Mouse (Mus musculus): ENCODE data around the gene Faf1. TPM values are rescaled to one million over a fixed set of nuclear protein-coding genes. Genes with fewer than 3 reads are reported as not detected.
A peak's percentile ranks its signal among the peaks of the same experiment; 100 is the strongest.

Faf1 gene
- polyA plus RNA-seq (2014; fragmentation: Nextera tagmentation; extraction: Ambion mirVana): 42.2 and 47.8 TPM in 2 replicates

DNA sequence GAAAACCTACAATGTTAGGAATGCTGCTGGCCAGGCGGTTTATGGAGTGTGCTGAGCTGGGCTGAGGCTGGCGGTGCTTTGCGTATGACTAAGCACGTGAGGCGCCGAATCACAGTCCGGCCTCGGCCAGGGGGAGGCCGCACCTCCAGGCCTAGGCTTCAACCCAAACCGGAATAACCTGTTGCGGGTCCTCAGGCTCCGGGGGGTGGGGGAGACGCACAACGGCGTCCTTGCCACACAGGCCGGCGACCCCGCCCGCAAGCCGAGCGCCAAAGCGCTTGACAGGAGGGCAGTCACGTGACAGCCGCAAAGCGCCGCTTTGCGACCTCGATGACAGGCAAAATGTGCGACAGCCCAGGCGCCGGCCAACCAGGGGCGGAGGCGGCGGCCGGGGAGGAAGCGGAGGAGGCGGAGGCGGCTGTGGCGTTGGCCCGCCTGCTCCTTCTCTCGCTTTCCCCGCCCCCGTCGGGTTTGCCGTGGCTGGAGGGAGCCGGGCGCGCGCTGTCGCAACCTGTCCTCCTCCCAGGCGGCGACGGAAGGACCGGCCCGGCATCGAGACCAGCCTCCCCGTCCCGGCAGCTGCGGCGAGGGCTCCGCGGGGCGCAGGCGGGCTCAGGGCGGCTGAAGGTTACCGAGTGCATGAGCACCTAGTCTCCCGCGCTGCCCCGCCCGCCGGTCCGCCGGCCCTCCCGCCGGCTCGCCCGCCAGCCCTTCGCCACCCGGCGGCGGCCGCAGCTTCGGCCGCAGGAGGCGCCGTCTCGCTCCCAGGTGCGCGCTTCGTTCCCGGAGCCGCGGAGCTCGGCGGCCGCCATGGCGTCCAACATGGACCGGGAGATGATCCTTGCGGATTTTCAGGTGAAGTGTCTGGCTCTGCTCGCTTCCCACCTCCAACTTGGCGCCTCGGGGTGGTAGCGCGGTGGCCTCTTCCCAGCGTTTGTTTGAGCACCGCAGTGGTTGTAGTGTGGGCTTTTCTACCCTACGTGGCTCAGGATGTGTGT is at the start of gene Faf1:
TSS of gene Faf1 (plus strand) at position 371 of the 998 bp plus-strand sequence.
- H3K9ac ChIP-seq (replicated peaks; ENCODE audit: low read depth, low read length): peak within 1 kb of the TSS; percentile 84
- H3K4me2 ChIP-seq (ENCODE audit: low read depth, low read length): peak within 1 kb of the TSS; percentile 58
- no peaks in the 10 kb centered on the region for H3K9me3 ChIP-seq (ENCODE audit: control insufficient read depth, low read length)
- H3K27ac ChIP-seq (ENCODE audit: low read depth, low read length): peak within 1 kb of the TSS; percentile 93
- WGBS: under 1% methylated on average over 94 of the region's 107 CpGs
- H3K4me3 ChIP-seq (ENCODE audit: low read depth, low read length): peak within 1 kb of the TSS; percentile 86
- H3K36me3 ChIP-seq (ENCODE audit: control insufficient read depth, insufficient read depth, low read length): no peaks in the 10 kb centered on the region
- no peaks in the 10 kb centered on the region for H3K27me3 ChIP-seq (ENCODE audit: control insufficient read depth, insufficient read depth, low read length)
- peak; percentile 98 for ATAC-seq (ENCODE audit: low read depth)
- 0 out of 2 replicates have a peak, but pooled peaks cover 3% of the 10 kb centered on the region for H3K4me1 ChIP-seq (ENCODE audit: control insufficient read depth, insufficient read depth, low read length)

DNA sequence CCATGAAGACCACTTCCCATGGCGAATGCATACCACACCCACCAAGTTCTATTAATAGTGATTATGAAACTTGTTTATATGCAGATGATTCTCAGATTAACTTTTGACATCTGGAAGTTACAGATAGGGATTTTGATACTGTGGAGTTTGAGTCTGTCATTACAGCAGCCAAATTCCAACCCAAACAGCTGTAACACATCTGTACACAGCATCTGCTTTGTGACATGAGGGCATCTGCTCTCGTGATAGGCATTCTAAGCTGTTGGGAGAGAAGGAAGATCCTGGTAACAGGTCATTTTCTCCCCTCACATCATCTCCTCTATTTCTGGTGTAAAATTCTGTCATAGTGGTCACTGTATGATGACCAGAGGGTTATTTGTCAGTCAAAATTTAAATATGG is 46.2 kb upstream of the Faf1 start:
- no peaks in the 10 kb centered on the region for H3K27me3 ChIP-seq (ENCODE audit: control insufficient read depth, insufficient read depth, low read length)
- ATAC-seq (ENCODE audit: low read depth): no peak
- H3K9me3 ChIP-seq (ENCODE audit: control insufficient read depth, low read length): no peaks in the 10 kb centered on the region; the same call in 1 of the 2 replicates
- no peaks in the 10 kb centered on the region for H3K4me1 ChIP-seq (ENCODE audit: control insufficient read depth, insufficient read depth, low read length)
- no peak overlapping the region for H3K4me3 ChIP-seq (ENCODE audit: low read depth, low read length)
- no peak overlapping the region for H3K4me2 ChIP-seq (ENCODE audit: low read depth, low read length)
- H3K36me3 ChIP-seq (ENCODE audit: control insufficient read depth, insufficient read depth, low read length): no peaks in the 10 kb centered on the region
- no peak overlapping the region for H3K27ac ChIP-seq (ENCODE audit: low read depth, low read length)
- no peak overlapping the region for H3K9ac ChIP-seq (replicated peaks; ENCODE audit: low read depth, low read length)
- WGBS: 71% methylated on average over 2 of the region's 2 CpGs

DNA sequence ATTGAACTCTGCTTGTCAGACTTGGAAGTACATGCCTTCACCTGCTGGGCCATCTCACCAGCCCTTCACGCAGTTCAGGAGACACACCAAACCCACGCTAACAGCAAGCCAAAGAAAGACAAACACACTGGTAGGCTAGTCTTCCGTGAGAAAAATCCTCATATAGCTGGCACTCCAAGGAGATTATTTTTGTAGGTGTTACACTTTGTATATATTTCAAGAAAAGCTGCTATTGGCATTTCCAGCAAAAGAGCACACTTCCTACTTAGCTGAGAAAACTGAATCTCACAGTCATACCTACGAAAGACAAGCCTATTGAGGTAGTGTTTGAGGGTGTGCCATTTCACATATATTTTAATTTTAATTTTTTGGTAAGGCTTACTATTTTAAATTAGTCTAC is 45.4 kb upstream of the Faf1 start:
- Histone ChIP-seq H3K27me3 (ENCODE audit: control insufficient read depth, insufficient read depth, low read length) (no peaks in the 10 kb centered on the region), H3K4me3 (ENCODE audit: low read depth, low read length) (no peak overlapping the region), H3K4me1 (ENCODE audit: control insufficient read depth, insufficient read depth, low read length) (no peaks in the 10 kb centered on the region), H3K9me3 (ENCODE audit: control insufficient read depth, low read length) (no peaks in the 10 kb centered on the region), H3K36me3 (ENCODE audit: control insufficient read depth, insufficient read depth, low read length) (no peaks in the 10 kb centered on the region), H3K4me2 (ENCODE audit: low read depth, low read length) (no peak overlapping the region), H3K9ac (replicated peaks; ENCODE audit: low read depth, low read length) (no peak overlapping the region), H3K27ac (ENCODE audit: low read depth, low read length) (no peak overlapping the region)
- 87% methylated on average over 4 of the region's 4 CpGs for WGBS
- ATAC-seq (ENCODE audit: low read depth): no peak

DNA sequence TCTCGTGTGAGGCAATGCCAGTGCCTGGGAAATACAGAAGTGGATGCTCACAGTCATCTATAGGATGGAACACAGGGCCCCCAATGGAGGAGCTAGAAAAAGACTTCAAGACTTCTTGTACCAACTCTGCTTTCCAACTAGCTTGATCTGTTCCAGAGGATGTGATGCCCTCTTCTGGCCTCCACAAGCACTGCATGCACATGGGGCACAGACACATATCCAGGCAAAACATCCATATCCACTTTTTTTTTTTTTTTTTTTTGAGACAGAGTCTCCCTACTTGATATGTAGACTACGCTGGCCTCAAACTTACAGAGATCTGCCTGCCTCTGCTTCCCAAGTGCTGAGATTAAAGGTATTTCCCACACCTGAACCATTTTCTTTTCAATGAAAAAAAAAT is 41.4 kb upstream of the Faf1 start:
- Histone ChIP-seq H3K27me3 (ENCODE audit: control insufficient read depth, insufficient read depth, low read length) (no peaks in the 10 kb centered on the region), H3K4me1 (ENCODE audit: control insufficient read depth, insufficient read depth, low read length) (no peaks in the 10 kb centered on the region), H3K4me2 (ENCODE audit: low read depth, low read length) (no peak overlapping the region), H3K36me3 (ENCODE audit: control insufficient read depth, insufficient read depth, low read length) (no peaks in the 10 kb centered on the region), H3K27ac (ENCODE audit: low read depth, low read length) (no peak overlapping the region), H3K9ac (replicated peaks; ENCODE audit: low read depth, low read length) (no peak overlapping the region), H3K4me3 (ENCODE audit: low read depth, low read length) (no peak overlapping the region), H3K9me3 (ENCODE audit: control insufficient read depth, low read length) (no peaks in the 10 kb centered on the region)
- ATAC-seq (ENCODE audit: low read depth): no peak
- 94% methylated on average over 2 of the region's 2 CpGs for WGBS

DNA sequence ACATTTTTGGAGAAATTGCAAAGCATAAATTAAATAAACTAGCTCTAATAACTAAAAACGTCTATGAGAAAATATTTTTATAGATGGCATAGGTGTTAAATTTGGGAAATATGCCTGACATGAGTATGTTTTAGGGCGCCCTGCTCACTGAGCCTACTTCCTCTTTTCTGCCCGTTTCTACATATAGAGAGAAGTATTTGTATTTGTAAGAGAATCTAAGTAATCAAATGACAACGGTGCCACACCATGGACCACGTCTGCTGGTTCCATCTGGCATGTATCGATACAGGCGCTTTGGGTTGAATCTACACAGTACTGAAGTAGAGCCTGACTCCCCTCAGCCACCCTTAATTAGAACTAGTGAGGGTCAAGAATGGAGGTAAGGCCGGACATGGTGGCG is 37.0 kb upstream of the Faf1 start:
- ATAC-seq (ENCODE audit: low read depth): no peak

DNA sequence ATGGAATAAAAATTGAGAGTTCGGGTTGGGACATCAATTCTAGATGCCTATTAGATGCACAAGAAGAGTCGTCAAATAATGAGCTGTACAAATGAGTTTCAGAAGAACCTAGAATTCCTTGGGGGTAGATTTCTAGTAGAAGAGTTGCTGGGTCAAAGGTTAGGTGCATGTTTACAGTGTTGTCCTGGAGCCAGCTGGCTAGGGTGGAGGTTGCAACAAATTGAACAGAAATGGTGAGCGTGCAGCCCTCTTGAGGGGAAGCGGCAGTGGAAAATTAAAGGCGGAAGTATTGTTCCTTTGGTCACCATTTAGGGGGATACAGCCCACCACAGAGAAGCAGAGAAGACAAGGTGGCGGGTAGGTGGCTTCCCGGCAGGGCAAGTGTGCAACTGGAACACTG is 36.2 kb upstream of the Faf1 start:
- Histone ChIP-seq H3K36me3 (ENCODE audit: control insufficient read depth, insufficient read depth, low read length) (no peaks in the 10 kb centered on the region), H3K9ac (replicated peaks; ENCODE audit: low read depth, low read length) (no peak overlapping the region), H3K4me2 (ENCODE audit: low read depth, low read length) (no peak overlapping the region), H3K27ac (ENCODE audit: low read depth, low read length) (no peak overlapping the region), H3K4me3 (ENCODE audit: low read depth, low read length) (no peak overlapping the region), H3K9me3 (ENCODE audit: control insufficient read depth, low read length) (no peaks in the 10 kb centered on the region), H3K4me1 (ENCODE audit: control insufficient read depth, insufficient read depth, low read length) (no peaks in the 10 kb centered on the region), H3K27me3 (ENCODE audit: control insufficient read depth, insufficient read depth, low read length) (no peaks in the 10 kb centered on the region)
- 90% methylated on average over 7 of the region's 7 CpGs for WGBS
- no peak for ATAC-seq (ENCODE audit: low read depth)

More for the DNA sequence above, 37.0 kb upstream of the Faf1 start:
- no peaks in the 10 kb centered on the region for H3K27me3 ChIP-seq (ENCODE audit: control insufficient read depth, insufficient read depth, low read length)
- no peaks in the 10 kb centered on the region for H3K9me3 ChIP-seq (ENCODE audit: control insufficient read depth, low read length)
- no peaks in the 10 kb centered on the region for H3K4me1 ChIP-seq (ENCODE audit: control insufficient read depth, insufficient read depth, low read length)
- H3K9ac ChIP-seq (replicated peaks; ENCODE audit: low read depth, low read length): no peak overlapping the region
- no peaks in the 10 kb centered on the region for H3K36me3 ChIP-seq (ENCODE audit: control insufficient read depth, insufficient read depth, low read length)
- H3K27ac ChIP-seq (ENCODE audit: low read depth, low read length): no peak overlapping the region
- no peak overlapping the region for H3K4me3 ChIP-seq (ENCODE audit: low read depth, low read length)
- no peak overlapping the region for H3K4me2 ChIP-seq (ENCODE audit: low read depth, low read length)
- WGBS: 88% methylated on average over 9 of the region's 9 CpGs

DNA sequence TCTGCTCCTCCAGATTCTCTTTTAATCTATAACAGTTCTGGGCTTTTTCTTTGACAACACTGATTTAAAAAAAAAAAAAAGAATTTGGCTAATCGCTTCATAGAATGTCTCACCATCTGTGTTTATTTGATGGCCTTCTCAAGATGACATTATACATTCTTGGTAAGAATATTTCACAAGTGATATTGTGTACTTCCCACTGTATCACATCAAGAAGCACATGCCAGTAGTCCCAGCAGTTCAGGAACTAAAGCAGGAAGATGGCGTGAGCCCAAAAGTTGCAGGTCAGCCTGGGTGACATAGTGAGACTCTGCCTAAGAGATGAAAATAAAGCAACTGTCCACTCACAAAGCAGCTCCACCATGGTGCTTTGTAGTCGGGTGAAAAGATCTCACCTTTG is 34.9 kb upstream of the Faf1 start:
- no peak overlapping the region for H3K9ac ChIP-seq (replicated peaks; ENCODE audit: low read depth, low read length)
- no peaks in the 10 kb centered on the region for H3K9me3 ChIP-seq (ENCODE audit: control insufficient read depth, low read length)
- H3K4me2 ChIP-seq (ENCODE audit: low read depth, low read length): no peak overlapping the region
- no peaks in the 10 kb centered on the region for H3K4me1 ChIP-seq (ENCODE audit: control insufficient read depth, insufficient read depth, low read length)
- H3K4me3 ChIP-seq (ENCODE audit: low read depth, low read length): no peak overlapping the region
- H3K36me3 ChIP-seq (ENCODE audit: control insufficient read depth, insufficient read depth, low read length): no peaks in the 10 kb centered on the region
- 80% methylated on average over 3 of the region's 3 CpGs for WGBS
- no peak for ATAC-seq (ENCODE audit: low read depth)
- no peaks in the 10 kb centered on the region for H3K27me3 ChIP-seq (ENCODE audit: control insufficient read depth, insufficient read depth, low read length)
- H3K27ac ChIP-seq (ENCODE audit: low read depth, low read length): no peak overlapping the region

DNA sequence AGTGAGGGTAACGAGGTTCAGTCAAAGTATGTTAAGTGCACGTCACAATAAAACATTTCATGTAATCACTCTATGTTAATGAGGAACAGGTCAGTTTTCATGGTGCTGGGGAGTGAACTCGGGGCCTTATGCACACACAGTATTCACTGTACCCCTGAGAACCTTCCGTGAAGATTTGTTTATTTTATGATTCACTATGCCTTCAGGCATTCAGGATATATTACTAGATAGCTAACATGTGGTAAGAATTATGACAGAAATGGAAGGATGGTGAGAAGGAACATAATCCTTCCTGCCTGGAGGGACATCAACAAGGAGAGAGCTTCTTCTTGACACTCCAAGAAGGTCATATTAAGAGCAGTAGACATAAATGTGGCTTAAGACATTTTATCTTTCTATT is 29.1 kb upstream of the Faf1 start:
- Histone ChIP-seq H3K27ac (ENCODE audit: low read depth, low read length) (no peak overlapping the region), H3K4me2 (ENCODE audit: low read depth, low read length) (no peak overlapping the region), H3K4me3 (ENCODE audit: low read depth, low read length) (no peak overlapping the region), H3K9me3 (ENCODE audit: control insufficient read depth, low read length) (no peaks in the 10 kb centered on the region), H3K4me1 (ENCODE audit: control insufficient read depth, insufficient read depth, low read length) (no peaks in the 10 kb centered on the region), H3K9ac (replicated peaks; ENCODE audit: low read depth, low read length) (no peak overlapping the region), H3K27me3 (ENCODE audit: control insufficient read depth, insufficient read depth, low read length) (no peaks in the 10 kb centered on the region), H3K36me3 (ENCODE audit: control insufficient read depth, insufficient read depth, low read length) (no peaks in the 10 kb centered on the region)
- 74% methylated on average over 4 of the region's 4 CpGs for WGBS
- ATAC-seq (ENCODE audit: low read depth): no peak

DNA sequence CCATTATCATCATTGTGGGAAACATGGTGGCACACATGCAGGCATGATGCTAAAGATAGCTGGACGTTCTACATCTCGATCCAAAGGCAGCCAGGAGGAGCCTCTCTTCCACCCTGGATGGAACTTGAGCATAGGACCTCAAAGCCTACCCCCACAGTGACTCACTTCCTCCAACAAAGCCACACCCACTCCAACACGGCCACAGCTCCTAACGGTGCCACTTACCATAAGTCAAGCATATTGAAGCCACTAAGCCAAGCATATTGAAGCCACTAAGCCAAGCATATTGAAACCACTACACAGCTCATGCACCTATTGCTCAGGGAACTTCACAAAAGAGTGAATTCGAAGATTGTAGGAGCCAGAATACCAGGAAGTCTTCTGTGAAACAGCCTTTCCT is 27.1 kb upstream of the Faf1 start:
- Histone ChIP-seq H3K27me3 (ENCODE audit: control insufficient read depth, insufficient read depth, low read length) (peaks cover 6% of the 10 kb centered on the region), H3K4me1 (ENCODE audit: control insufficient read depth, insufficient read depth, low read length) (no peaks in the 10 kb centered on the region), H3K4me3 (ENCODE audit: low read depth, low read length) (no peak overlapping the region), H3K9me3 (ENCODE audit: control insufficient read depth, low read length) (no peaks in the 10 kb centered on the region), H3K27ac (ENCODE audit: low read depth, low read length) (no peak overlapping the region), H3K9ac (replicated peaks; ENCODE audit: low read depth, low read length) (no peak overlapping the region), H3K4me2 (ENCODE audit: low read depth, low read length) (no peak overlapping the region), H3K36me3 (ENCODE audit: control insufficient read depth, insufficient read depth, low read length) (no peaks in the 10 kb centered on the region)
- no peak for ATAC-seq (ENCODE audit: low read depth)
- WGBS: 79% methylated on average over 5 of the region's 5 CpGs
